Mouse (Mus musculus): ENCODE measurements around the gene Gm7073.

Gene Gm7073

GRCm38 (mm10) chrX:60539149-60539548 is at the start of gene Gm7073:
Gene Gm7073, minus strand, starts transcription at chrX:60539249.
- no peak for DNase-seq

GRCm38 (mm10) chrX:60570539-60570938 is 31.5 kb upstream of the Gm7073 start:
- DNase-seq: no peak

GRCm38 (mm10) chrX:60569047-60569446 is 30.0 kb upstream of the Gm7073 start:
- no peak for DNase-seq

- DNase-seq: no peak
These were observed 16.2 kb upstream of the Gm7073 start for GRCm38 (mm10) chrX:60555242-60555641.

GRCm38 (mm10) chrX:60547444-60548304 is 8.6 kb upstream of the Gm7073 start:
- peak; percentile 3 for DNase-seq

GRCm38 (mm10) chrX:60547098-60547443 is 8.0 kb upstream of the Gm7073 start:
- DNase-seq: peak; percentile 2

GRCm38 (mm10) chrX:60545906-60546305 is 6.9 kb upstream of the Gm7073 start:
- DNase-seq: no peak

GRCm38 (mm10) chrX:60545444-60545843 is 6.4 kb upstream of the Gm7073 start:
- no peak for DNase-seq

- DNase-seq: no peak
These were observed 5.0 kb upstream of the Gm7073 start for GRCm38 (mm10) chrX:60544098-60544497.

- no peak for DNase-seq
These were observed 3.9 kb upstream of the Gm7073 start for GRCm38 (mm10) chrX:60542901-60543300.

GRCm38 (mm10) chrX:60503995-60504394 is 35.1 kb downstream of the Gm7073 start:
- DNase-seq: peak; percentile 2

- no peak for DNase-seq
These were observed 41.3 kb downstream of the Gm7073 start for GRCm38 (mm10) chrX:60497750-60498149.

GRCm38 (mm10) chrX:60495308-60495707 is 43.7 kb downstream of the Gm7073 start:
- DNase-seq: no peak

GRCm38 (mm10) chrX:60463786-60464185 is 75.3 kb downstream of the Gm7073 start:
- DNase-seq: peak; percentile 3

- no peak for DNase-seq
These were observed 124.4 kb downstream of the Gm7073 start for GRCm38 (mm10) chrX:60414563-60415111.

- DNase-seq: no peak
These were observed 133.4 kb downstream of the Gm7073 start for GRCm38 (mm10) chrX:60405681-60406080.

GRCm38 (mm10) chrX:60404668-60405044 is 134.4 kb downstream of the Gm7073 start:
- peak; percentile 89 for DNase-seq

GRCm38 (mm10) chrX:60403764-60404667 is 135.0 kb downstream of the Gm7073 start:
- DNase-seq: peak; percentile 70

- DNase-seq: peak; percentile 71
These were observed 135.8 kb downstream of the Gm7073 start for GRCm38 (mm10) chrX:60403062-60403763.

GRCm38 (mm10) chrX:60394292-60394691 is 144.8 kb downstream of the Gm7073 start:
- DNase-seq: no peak

- no peak for DNase-seq
These were observed 152.2 kb downstream of the Gm7073 start for GRCm38 (mm10) chrX:60386852-60387251.
